Mouse (Mus musculus): Measurements from ENCODE around the gene Plod3. TPM values are rescaled to one million over a fixed set of nuclear protein-coding genes. Genes with fewer than 3 reads are reported as not detected.
A peak's percentile ranks its signal among the peaks of the same experiment; 100 is the strongest.

Gene Plod3
- polyA plus RNA-seq, 1 experiment from 2014 or later, result 44.4 TPM

- 21% methylated on average over 4 of the region's 4 CpGs for WGBS
- Histone ChIP-seq H3K27me3 (replicated peaks; ENCODE audit: control insufficient read depth, insufficient read depth, low read length) (peaks cover 56% of the 10 kb centered on the region), H3K9ac (ENCODE audit: low read depth, low read length) (no peak within 1 kb of the TSS), H3K27ac (ENCODE audit: low read length) (no peak within 1 kb of the TSS), H3K9me3 (ENCODE audit: control insufficient read depth, low read length) (no peaks in the 10 kb centered on the region), H3K4me1 (ENCODE audit: control insufficient read depth, insufficient read depth, low read length) (peaks cover 15% of the 10 kb centered on the region), H3K4me3 (ENCODE audit: low read length) (no peak within 1 kb of the TSS), H3K4me2 (ENCODE audit: low read depth, low read length) (no peak within 1 kb of the TSS), H3K36me3 (ENCODE audit: control insufficient read depth, insufficient read depth, low read length) (no peaks in the 10 kb centered on the region)
- ATAC-seq, result no peak
Observed at GRCm38 (mm10) chr5:137026092-137026491, 39.3 kb downstream of the Plod3 start, which contains the start of gene Vgf. Gene Vgf, plus strand, starts transcription at chr5:137026392.

GRCm38 (mm10) chr5:137028561-137029272 lies 41.9 kb downstream of the Plod3 start:
- no peak overlapping the region for H3K4me2 ChIP-seq (ENCODE audit: low read depth, low read length)
- WGBS, result 3% methylated on average over 26 of the region's 29 CpGs
- no peaks in the 10 kb centered on the region for H3K36me3 ChIP-seq (ENCODE audit: control insufficient read depth, insufficient read depth, low read length)
- peaks cover 30% of the 10 kb centered on the region for H3K4me1 ChIP-seq (ENCODE audit: control insufficient read depth, insufficient read depth, low read length)
- H3K27me3 ChIP-seq (replicated peaks; ENCODE audit: control insufficient read depth, insufficient read depth, low read length), result peaks cover 69% of the 10 kb centered on the region
- H3K27ac ChIP-seq (ENCODE audit: low read length), result no peak overlapping the region
- ATAC-seq, result no peak
- H3K4me3 ChIP-seq (ENCODE audit: low read length), result no peak overlapping the region
- H3K9ac ChIP-seq (ENCODE audit: low read depth, low read length), result no peak overlapping the region
- H3K9me3 ChIP-seq (ENCODE audit: control insufficient read depth, low read length), result no peaks in the 10 kb centered on the region

DNA sequence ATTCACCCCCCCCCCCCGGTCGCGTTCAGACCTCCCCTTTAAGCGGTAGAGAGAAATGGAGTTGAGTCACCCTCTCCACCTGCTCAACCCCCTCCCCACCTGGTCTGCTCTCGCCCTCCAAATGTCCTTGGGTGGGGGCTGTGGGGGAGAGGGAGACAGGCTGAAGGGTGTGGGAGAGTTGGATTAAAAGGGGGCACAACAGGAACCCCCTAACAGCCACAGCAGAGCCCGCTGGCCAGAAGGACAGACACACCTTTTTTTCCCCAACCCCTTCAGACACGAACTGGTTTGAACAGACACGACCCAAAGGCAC lies 42.4 kb downstream of the Plod3 start:
- Histone ChIP-seq H3K9me3 (ENCODE audit: control insufficient read depth, low read length) (no peaks in the 10 kb centered on the region), H3K9ac (ENCODE audit: low read depth, low read length) (no peak overlapping the region), H3K27me3 (replicated peaks; ENCODE audit: control insufficient read depth, insufficient read depth, low read length) (peaks cover 69% of the 10 kb centered on the region), H3K36me3 (ENCODE audit: control insufficient read depth, insufficient read depth, low read length) (no peaks in the 10 kb centered on the region), H3K27ac (ENCODE audit: low read length) (no peak overlapping the region), H3K4me2 (ENCODE audit: low read depth, low read length) (peak overlapping the region; percentile 76), H3K4me3 (ENCODE audit: low read length) (peak overlapping the region; percentile 42), H3K4me1 (ENCODE audit: control insufficient read depth, insufficient read depth, low read length) (peaks cover 30% of the 10 kb centered on the region)
- WGBS, result 6% methylated on average over 5 of the region's 8 CpGs
- ATAC-seq, result no peak

DNA sequence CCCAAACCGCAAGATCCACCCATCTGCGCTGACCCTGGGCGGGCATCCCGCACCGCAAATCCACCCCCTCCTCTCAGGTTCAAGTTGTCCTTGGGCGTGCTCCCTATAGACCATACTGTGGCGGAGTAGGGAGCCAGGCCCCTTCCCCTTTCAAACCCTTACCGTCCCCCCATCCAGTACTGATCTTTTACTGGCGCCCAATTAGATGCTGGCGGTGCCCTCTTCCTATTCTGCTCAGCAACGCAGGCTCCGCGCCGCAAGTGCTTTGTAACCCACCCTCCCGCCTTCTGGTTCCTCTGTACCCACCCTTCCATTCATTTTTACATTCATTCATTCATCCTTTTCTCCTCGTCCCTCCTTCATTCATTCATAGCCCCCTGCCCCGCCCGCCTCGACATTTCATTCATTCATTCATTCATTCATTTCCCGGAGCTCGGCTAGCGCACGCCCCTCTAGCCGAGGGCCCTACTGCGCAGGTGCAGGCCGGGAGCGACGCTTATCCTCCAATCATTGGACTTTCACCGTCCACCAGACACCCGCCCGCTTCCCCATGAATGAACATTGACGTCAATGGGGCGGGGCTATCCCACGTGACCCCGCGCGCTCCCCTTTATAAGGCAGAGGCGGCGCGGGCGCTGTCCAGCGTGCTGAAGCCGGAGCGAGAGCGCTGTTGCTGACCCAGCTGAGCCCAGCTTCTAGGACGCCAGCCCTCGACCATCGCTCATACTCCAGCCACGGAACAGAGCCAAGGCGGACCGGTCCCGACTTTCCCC lies 43.0 kb downstream of the Plod3 start:
- Histone ChIP-seq H3K4me3 (ENCODE audit: low read length) (peak overlapping the region; percentile 42), H3K4me1 (ENCODE audit: control insufficient read depth, insufficient read depth, low read length) (peaks cover 30% of the 10 kb centered on the region), H3K27me3 (replicated peaks; ENCODE audit: control insufficient read depth, insufficient read depth, low read length) (peaks cover 65% of the 10 kb centered on the region), H3K36me3 (ENCODE audit: control insufficient read depth, insufficient read depth, low read length) (no peaks in the 10 kb centered on the region), H3K9ac (ENCODE audit: low read depth, low read length) (no peak overlapping the region), H3K9me3 (ENCODE audit: control insufficient read depth, low read length) (no peaks in the 10 kb centered on the region), H3K27ac (ENCODE audit: low read length) (no peak overlapping the region), H3K4me2 (ENCODE audit: low read depth, low read length) (peak overlapping the region; percentile 76)
- ATAC-seq, result peak; percentile 67
- WGBS, result under 1% methylated on average over 52 of the region's 52 CpGs

GRCm38 (mm10) chr5:137030416-137030810 lies 43.6 kb downstream of the Plod3 start:
- no peak for ATAC-seq
- peaks cover 60% of the 10 kb centered on the region for H3K27me3 ChIP-seq (replicated peaks; ENCODE audit: control insufficient read depth, insufficient read depth, low read length)
- no peaks in the 10 kb centered on the region for H3K36me3 ChIP-seq (ENCODE audit: control insufficient read depth, insufficient read depth, low read length)
- H3K9me3 ChIP-seq (ENCODE audit: control insufficient read depth, low read length), result no peaks in the 10 kb centered on the region
- peak overlapping the region; percentile 9; the same call in 1 of the 2 replicates for H3K4me3 ChIP-seq (ENCODE audit: low read length)
- H3K4me2 ChIP-seq (ENCODE audit: low read depth, low read length), result peak overlapping the region; percentile 25
- H3K4me1 ChIP-seq (ENCODE audit: control insufficient read depth, insufficient read depth, low read length), result peaks cover 30% of the 10 kb centered on the region
- H3K9ac ChIP-seq (ENCODE audit: low read depth, low read length), result no peak overlapping the region
- H3K27ac ChIP-seq (ENCODE audit: low read length), result no peak overlapping the region
- 15% methylated on average over 22 of the region's 22 CpGs for WGBS

GRCm38 (mm10) chr5:137031076-137032032 lies 44.5 kb downstream of the Plod3 start:
- under 1% methylated on average over 78 of the region's 78 CpGs for WGBS
- Histone ChIP-seq H3K4me1 (ENCODE audit: control insufficient read depth, insufficient read depth, low read length) (peaks cover 30% of the 10 kb centered on the region), H3K4me3 (ENCODE audit: low read length) (peak overlapping the region; percentile 44), H3K27ac (ENCODE audit: low read length) (no peak overlapping the region), H3K36me3 (ENCODE audit: control insufficient read depth, insufficient read depth, low read length) (no peaks in the 10 kb centered on the region), H3K9ac (ENCODE audit: low read depth, low read length) (no peak overlapping the region), H3K9me3 (ENCODE audit: control insufficient read depth, low read length) (no peaks in the 10 kb centered on the region), H3K27me3 (replicated peaks; ENCODE audit: control insufficient read depth, insufficient read depth, low read length) (peaks cover 53% of the 10 kb centered on the region), H3K4me2 (ENCODE audit: low read depth, low read length) (peak overlapping the region; percentile 97)
- no peak for ATAC-seq

GRCm38 (mm10) chr5:137032033-137032421 lies 45.2 kb downstream of the Plod3 start:
- H3K9me3 ChIP-seq (ENCODE audit: control insufficient read depth, low read length), result no peaks in the 10 kb centered on the region
- H3K9ac ChIP-seq (ENCODE audit: low read depth, low read length), result no peak overlapping the region
- ATAC-seq, result no peak
- peaks cover 30% of the 10 kb centered on the region for H3K4me1 ChIP-seq (ENCODE audit: control insufficient read depth, insufficient read depth, low read length)
- under 1% methylated on average over 32 of the region's 33 CpGs for WGBS
- H3K36me3 ChIP-seq (ENCODE audit: control insufficient read depth, insufficient read depth, low read length), result peaks cover under 1% of the 10 kb centered on the region; the same call in 1 of the 2 replicates
- peak overlapping the region; percentile 44 for H3K4me3 ChIP-seq (ENCODE audit: low read length)
- peaks cover 46% of the 10 kb centered on the region for H3K27me3 ChIP-seq (replicated peaks; ENCODE audit: control insufficient read depth, insufficient read depth, low read length)
- H3K27ac ChIP-seq (ENCODE audit: low read length), result no peak overlapping the region
- H3K4me2 ChIP-seq (ENCODE audit: low read depth, low read length), result peak overlapping the region; percentile 97

- peak; percentile 86 for ATAC-seq
- peaks cover 43% of the 10 kb centered on the region for H3K27me3 ChIP-seq (replicated peaks; ENCODE audit: control insufficient read depth, insufficient read depth, low read length)
- H3K4me2 ChIP-seq (ENCODE audit: low read depth, low read length), result peak overlapping the region; percentile 97
- H3K36me3 ChIP-seq (ENCODE audit: control insufficient read depth, insufficient read depth, low read length), result peaks cover 7% of the 10 kb centered on the region
- no peaks in the 10 kb centered on the region for H3K9me3 ChIP-seq (ENCODE audit: control insufficient read depth, low read length)
- H3K27ac ChIP-seq (ENCODE audit: low read length), result peak overlapping the region; percentile 31
- H3K9ac ChIP-seq (ENCODE audit: low read depth, low read length), result peak overlapping the region; percentile 56
- under 1% methylated on average over 45 of the region's 49 CpGs for WGBS
- H3K4me1 ChIP-seq (ENCODE audit: control insufficient read depth, insufficient read depth, low read length), result peaks cover 30% of the 10 kb centered on the region
- H3K4me3 ChIP-seq (ENCODE audit: low read length), result peak overlapping the region; percentile 44
Observed at GRCm38 (mm10) chr5:137032641-137033074, 45.8 kb downstream of the Plod3 start.

GRCm38 (mm10) chr5:137036211-137036610 lies 49.4 kb downstream of the Plod3 start:
- no peak overlapping the region for H3K9ac ChIP-seq (ENCODE audit: low read depth, low read length)
- 87% methylated on average over 13 of the region's 13 CpGs for WGBS
- no peak overlapping the region for H3K4me3 ChIP-seq (ENCODE audit: low read length)
- H3K4me2 ChIP-seq (ENCODE audit: low read depth, low read length), result no peak overlapping the region
- H3K27me3 ChIP-seq (replicated peaks; ENCODE audit: control insufficient read depth, insufficient read depth, low read length), result peaks cover 12% of the 10 kb centered on the region
- peaks cover 14% of the 10 kb centered on the region for H3K4me1 ChIP-seq (ENCODE audit: control insufficient read depth, insufficient read depth, low read length)
- H3K9me3 ChIP-seq (ENCODE audit: control insufficient read depth, low read length), result no peaks in the 10 kb centered on the region
- peaks cover 22% of the 10 kb centered on the region for H3K36me3 ChIP-seq (ENCODE audit: control insufficient read depth, insufficient read depth, low read length)
- ATAC-seq, result no peak
- no peak overlapping the region for H3K27ac ChIP-seq (ENCODE audit: low read length)

Measured in intestine, embryonic 16.5 days (tissue).